Mouse (Mus musculus): ENCODE measurements around the gene Cldnd2.
"Not testable (repeated sequence)": the region's sequence is repeated elsewhere in the genome, so short reads cannot be mapped to it uniquely, and the experiment has no call there.

Gene Cldnd2

GRCm38 (mm10) chr7:43440482-43440881 lies at the start of gene Cldnd2:
Cldnd2 (plus strand) TSS chr7:43440782.
- no peak for DNase-seq (ENCODE audit: low read depth, low spot score)

DNA sequence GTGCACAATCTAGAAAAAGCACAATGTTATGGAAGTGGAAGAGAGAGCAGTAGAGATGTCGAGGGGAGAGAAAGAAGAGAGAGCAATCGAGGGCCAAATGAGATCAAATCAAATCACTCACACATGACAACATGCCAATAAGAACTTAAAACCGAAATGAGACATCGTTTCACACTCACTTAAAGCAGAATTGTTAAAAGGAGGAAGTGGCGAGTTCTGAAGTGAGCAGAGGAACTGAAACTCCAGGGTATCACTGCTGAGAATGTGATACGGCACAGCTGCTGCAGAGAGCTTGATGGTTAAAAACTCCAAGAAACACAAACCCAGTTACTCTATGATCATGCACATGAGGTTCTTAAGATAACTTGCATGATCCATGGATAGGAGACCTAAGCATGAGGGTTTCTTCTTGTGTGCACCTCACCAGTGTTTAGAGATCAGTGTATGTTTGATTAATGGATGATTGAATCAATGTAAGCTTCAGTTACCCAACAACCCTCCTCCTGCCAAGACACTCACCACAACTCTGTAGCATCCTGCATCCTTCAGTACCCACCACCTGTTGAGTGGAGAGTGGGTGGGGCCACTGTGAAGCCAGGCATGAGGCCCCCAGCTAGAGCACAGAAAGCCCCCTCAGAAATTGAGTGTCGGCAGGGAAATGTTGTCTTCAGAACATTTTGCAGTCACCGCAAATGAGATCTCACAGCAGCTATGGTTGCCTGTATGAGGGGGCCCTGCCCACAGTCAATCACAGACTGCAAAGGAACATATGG lies 48.0 kb upstream of the Cldnd2 start:
- no peak for DNase-seq (ENCODE audit: low read depth, low spot score)

- DNase-seq (ENCODE audit: low read depth, low spot score) = no peak
These were observed 41.1 kb upstream of the Cldnd2 start for GRCm38 (mm10) chr7:43399501-43399900.

DNA sequence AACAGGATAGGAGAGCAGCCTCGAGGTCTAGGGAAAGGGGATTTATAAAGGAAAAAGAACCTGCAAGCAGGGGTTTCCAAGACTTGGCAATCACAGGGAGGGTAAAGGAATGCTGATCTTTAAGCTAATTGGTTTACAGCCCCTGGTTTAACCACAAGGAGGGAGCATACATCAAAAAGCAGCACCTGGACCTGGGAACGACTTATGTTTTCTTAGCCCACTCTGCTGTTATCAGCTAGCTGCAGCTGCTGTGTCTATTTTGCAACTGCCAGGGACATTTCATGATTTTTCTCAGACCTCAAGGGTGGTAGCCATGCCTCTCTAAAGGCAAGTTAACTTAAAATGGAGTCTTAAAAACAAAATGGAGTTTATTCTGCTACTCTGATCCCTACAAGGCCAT lies 37.9 kb upstream of the Cldnd2 start:
- no peak for DNase-seq (ENCODE audit: low read depth, low spot score)

GRCm38 (mm10) chr7:43407573-43407972 lies 33.0 kb upstream of the Cldnd2 start:
- DNase-seq (ENCODE audit: low read depth, low spot score) = no peak

GRCm38 (mm10) chr7:43408131-43408553 lies 32.4 kb upstream of the Cldnd2 start, which contains the start of gene Siglecg:
Siglecg (plus strand) TSS chr7:43408204.
- DNase-seq (ENCODE audit: low read depth, low spot score) = no peak

- DNase-seq (ENCODE audit: low read depth, low spot score) = no peak
These were observed 31.5 kb upstream of the Cldnd2 start for GRCm38 (mm10) chr7:43409084-43409483.

DNA sequence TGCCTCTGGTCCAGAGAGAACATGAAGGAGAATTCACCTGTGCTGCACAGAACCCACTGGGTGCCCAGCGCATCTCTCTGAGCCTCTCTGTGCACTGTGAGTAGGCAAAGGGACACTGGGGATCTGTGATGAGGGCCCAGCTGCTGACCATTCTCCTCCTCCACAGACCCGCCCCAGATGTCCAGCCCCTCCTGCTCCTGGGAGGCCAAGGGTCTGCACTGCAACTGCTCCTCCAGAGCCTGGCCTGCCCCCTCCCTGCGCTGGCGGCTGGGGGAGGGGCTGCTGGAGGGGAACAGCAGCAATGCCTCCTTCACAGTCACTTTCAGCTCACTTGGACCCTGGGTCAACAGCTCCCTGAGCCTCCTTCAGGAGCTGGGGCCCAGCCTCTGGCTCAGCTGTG lies 28.9 kb upstream of the Cldnd2 start:
- not testable (repeated sequence) for DNase-seq (ENCODE audit: low read depth, low spot score)

DNA sequence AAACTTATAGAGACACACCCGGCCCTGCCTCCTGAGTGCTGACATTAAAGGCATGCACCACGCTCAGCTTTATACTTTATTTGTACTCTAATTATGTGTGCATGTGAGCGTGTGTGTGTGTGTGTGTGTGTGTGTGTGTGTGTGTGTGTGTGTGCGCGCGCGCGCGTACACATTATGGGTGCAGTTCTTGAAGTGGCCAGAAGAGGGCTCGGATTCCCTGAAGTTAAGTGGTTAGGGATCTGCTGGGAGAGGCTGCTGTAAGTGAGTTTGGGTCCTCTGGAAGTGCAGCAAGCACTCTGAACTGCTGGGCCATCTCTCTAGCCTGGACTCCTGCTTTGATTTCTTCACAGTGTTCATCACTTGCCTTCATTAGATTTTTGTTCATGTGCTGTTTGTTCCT lies 23.3 kb upstream of the Cldnd2 start:
- no peak for DNase-seq (ENCODE audit: low read depth, low spot score)

DNA sequence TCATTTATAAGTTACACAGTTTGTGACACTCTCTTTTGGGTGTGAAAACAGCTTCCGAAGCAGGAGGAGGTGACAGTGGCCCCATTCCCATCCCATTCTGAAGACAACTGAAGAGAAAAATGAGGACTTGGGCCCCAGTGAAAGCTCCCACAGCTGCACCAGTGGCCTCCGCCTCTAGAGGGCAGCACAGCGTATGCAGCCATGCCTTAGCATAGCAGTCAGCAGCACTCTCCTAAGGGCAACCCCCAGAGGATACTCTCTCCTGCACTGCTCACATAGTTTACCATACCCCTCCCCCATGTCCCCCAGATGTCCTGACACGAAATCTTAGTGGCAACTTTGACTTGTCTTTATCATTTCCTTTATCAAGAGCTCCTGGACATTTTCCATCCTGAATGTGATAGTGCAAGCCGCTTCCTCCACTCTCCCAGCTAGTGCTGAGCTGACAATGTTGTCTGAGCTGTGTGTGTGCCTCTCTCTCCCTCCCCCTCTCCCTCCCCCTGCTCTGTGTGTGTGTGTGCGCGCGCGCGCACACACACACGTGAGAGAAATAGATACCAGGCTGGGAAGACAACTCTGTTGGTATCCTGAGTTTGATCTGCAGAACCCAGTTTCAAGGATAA lies 17.5 kb upstream of the Cldnd2 start:
- DNase-seq (ENCODE audit: low read depth, low spot score) = no peak

GRCm38 (mm10) chr7:43423991-43424625 lies 16.5 kb upstream of the Cldnd2 start:
- no peak for DNase-seq (ENCODE audit: low read depth, low spot score)

GRCm38 (mm10) chr7:43427406-43427805 lies 13.2 kb upstream of the Cldnd2 start, which contains the start of gene Lim2:
Lim2 (plus strand) TSS chr7:43427670.
- DNase-seq (ENCODE audit: low read depth, low spot score) = no peak

GRCm38 (mm10) chr7:43429500-43429899 lies 11.1 kb upstream of the Cldnd2 start:
- DNase-seq (ENCODE audit: low read depth, low spot score) = no peak

DNA sequence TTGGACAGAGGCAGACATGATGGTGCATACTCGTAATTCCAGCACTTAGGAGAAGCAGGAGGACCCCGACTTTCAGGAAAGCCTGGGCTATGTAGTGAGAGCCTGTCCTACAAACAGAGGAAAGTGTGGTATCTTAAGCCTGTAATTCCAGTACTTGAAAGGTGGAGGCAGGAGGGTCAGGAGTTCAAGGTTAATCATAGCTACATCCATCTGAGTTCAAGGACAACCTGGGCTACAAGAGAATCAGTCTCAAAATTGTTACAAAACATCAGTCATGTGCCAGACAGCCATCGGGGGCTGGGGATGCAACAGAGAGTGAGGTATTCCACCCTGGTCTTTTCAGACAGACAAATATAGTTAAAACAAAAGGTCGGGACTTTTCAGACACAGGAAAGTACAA lies 7.7 kb upstream of the Cldnd2 start:
- DNase-seq (ENCODE audit: low read depth, low spot score) = no peak

- DNase-seq (ENCODE audit: low read depth, low spot score) = no peak
These were observed 5.9 kb upstream of the Cldnd2 start for GRCm38 (mm10) chr7:43434676-43435075.

GRCm38 (mm10) chr7:43436341-43437255 lies 4.0 kb upstream of the Cldnd2 start, which contains the start of gene Nkg7:
Nkg7 (plus strand) TSS chr7:43437073.
- DNase-seq (ENCODE audit: low read depth, low spot score) = no peak

- no peak for DNase-seq (ENCODE audit: low read depth, low spot score)
These were observed 2.0 kb upstream of the Cldnd2 start for GRCm38 (mm10) chr7:43438611-43439010.

DNA sequence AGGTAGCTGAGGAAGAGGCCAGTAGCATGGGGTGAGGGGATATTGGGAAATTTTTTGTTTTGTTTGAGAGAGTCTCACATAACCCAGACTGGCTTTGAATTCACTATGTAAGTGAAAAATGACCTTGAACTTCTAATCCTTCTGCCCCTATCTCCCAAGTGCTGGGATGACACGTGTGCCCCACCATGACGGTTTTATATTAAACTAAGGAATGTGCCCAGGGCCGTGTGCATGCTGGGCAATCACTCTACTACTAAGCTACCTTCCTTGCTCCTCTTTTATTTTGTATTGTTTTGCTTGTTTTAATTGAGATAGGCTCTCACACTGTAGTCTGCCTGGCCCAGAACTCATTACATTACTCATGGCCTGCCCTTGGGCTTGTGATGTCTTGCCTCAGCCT lies 489 bp downstream of the Cldnd2 start:
- no peak for DNase-seq (ENCODE audit: low read depth, low spot score)

DNA sequence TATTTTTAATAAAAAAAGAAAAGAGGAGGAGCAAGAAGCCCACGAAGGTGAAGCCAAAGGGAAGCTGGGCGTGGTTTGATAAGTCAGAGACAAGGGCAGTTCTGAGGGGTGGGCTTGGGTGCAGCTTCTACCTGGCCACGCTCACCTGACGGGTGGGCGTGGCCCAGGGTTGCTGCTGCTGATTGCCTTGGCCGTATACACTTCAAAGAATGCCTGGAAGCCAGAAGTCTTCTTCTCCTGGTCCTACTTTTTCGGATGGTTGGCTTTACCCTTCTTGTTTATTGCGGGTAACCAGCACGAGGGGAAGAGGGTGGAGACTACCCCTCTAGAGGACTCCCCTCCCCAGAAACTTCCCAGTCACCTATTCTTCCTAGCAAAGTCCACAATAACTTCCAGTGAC lies 2.1 kb downstream of the Cldnd2 start:
- DNase-seq (ENCODE audit: low read depth, low spot score) = no peak

DNA sequence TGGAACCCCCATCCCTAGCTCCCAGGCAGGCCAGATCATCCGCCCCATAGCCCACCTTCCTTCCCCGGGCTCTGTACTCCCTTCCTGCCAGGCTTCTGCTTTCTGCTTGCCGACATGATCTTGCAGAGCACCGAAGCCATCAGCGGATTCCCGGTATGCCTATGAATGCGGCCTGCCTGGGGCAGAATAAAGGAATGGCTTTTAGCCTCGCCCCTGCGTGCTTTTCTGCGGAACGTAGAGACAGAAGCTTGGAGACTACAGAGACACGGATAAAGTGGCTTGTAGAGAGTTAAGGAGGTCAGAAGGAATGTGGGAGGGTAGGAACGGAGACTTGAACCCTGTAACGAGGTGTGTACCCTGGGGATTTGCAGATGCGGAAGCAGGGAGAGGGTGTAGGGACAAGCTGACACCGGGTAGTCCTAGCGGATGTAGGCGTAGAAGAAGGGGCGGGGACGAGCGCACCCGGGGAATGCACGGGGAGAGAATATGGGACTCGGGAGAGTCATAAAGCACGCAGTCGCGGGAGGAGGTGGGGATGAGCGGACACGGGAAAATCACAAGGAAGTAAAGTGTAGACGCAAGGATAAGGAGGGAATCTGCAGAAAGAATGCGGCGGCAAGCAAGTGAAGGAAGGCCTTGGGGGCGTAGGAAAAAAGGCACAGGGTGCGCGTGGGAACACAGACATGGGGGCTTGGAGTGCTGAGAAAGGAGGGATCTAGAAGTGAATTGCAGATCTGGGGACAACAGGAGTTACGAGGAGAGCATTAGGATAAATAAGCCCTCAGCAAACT lies 2.7 kb downstream of the Cldnd2 start:
- no peak for DNase-seq (ENCODE audit: low read depth, low spot score)

GRCm38 (mm10) chr7:43443917-43444293 lies 3.3 kb downstream of the Cldnd2 start, which contains the start of the genes Etfb and Gm45233:
Etfb (plus strand) TSS chr7:43444083.
Gm45233 (plus strand) TSS chr7:43444128.
- peak; percentile 89 for DNase-seq (ENCODE audit: low read depth, low spot score)

All from brain, embryonic 18.5 days (tissue).